Mouse (Mus musculus): ENCODE results near the gene B4galt2. TPM values are rescaled to one million over a fixed set of nuclear protein-coding genes. Genes with fewer than 3 reads are reported as not detected.

Gene B4galt2
- total RNA-seq, 2 experiments from 2014 or later: 10.0 to 14.3 TPM

DNA sequence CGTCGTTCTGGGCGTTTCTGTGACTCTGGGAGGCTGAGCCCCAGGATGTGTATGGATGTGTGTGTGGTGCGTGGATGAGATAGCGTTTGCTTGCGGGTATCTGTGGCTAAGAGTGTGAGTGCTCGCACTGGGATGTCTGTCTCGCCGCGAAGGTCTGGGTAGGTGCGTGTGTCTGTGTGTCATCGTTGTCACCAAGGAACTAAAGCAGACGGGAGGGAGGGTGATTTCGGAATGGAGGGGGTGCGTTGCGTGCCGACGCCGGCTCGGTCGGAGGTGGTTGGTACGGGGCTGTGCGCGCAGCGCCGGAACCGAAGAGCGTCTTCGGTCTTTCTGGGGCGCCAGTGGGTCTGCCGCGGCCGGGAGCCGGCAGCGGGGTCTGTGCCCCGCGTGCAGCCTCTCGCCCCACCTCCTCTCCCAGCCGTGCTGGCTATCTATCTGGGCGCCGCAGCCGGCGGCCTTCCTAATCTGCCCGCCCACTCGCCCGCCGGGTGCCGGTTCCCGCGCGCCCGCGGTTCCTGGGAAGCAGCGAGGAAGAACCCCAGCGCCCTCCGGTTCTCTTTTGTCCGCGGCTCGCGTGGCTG lies 47.7 kb downstream of the B4galt2 start:
- DNase-seq: peak; percentile 66 to 72

DNA sequence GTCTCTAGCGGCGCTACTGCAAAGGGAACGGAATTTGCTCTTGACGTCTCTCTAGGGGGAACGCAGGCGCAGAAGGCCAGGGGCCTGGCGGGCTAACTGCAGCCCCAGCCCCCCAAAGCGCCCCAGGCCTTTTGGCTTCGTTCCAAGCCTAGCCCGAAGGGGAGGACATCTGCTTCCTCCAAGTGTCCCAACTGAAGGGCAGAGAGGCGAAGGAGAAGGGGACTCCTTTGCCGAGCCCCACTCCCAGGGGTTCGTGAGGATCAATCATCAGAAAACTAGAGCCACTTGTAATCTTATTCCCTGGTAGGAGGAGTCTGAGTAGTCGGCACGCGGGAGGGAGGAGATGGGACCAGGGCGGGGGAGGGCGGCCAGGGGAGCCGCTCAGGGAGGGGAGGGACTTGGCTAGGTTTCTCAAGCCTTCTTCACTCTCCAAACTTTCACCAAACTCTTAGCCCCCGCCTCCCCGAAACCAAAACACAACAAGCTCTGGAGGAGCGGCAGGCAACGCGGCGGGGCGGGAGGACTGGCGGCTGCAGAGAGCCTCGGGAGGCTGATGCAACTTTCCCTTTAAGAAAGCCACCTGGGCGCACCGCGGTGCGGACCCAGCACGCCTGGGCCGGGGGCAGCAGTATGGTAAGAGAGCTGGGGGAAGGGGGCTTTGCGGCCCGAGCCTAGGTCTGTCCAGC lies 48.3 kb downstream of the B4galt2 start:
- peak; percentile 82 to 89 for DNase-seq

DNA sequence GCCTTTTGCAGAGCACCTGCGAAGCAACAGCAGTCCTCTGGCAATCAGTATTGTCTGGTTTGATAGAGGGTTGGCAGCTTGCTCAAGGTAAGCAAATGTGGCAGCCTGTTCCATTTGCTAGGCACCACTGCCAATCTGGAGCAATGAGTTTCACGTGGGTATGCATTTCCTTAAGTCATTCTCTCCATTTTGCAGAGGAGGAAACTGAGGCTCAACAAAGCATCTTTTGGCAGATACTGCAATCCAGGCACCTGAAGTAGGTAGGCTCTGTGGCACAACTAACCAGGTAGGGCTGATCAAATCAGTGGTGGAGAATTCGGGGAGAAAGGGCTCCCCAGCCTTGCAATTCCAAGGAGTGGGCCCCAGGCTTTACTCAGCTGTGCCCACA lies 48.8 kb downstream of the B4galt2 start, which contains the start of gene Slc6a9:
TSS of gene Slc6a9 (plus strand) at position 50 of the 388 bp plus-strand sequence.
- no peak for DNase-seq

DNA sequence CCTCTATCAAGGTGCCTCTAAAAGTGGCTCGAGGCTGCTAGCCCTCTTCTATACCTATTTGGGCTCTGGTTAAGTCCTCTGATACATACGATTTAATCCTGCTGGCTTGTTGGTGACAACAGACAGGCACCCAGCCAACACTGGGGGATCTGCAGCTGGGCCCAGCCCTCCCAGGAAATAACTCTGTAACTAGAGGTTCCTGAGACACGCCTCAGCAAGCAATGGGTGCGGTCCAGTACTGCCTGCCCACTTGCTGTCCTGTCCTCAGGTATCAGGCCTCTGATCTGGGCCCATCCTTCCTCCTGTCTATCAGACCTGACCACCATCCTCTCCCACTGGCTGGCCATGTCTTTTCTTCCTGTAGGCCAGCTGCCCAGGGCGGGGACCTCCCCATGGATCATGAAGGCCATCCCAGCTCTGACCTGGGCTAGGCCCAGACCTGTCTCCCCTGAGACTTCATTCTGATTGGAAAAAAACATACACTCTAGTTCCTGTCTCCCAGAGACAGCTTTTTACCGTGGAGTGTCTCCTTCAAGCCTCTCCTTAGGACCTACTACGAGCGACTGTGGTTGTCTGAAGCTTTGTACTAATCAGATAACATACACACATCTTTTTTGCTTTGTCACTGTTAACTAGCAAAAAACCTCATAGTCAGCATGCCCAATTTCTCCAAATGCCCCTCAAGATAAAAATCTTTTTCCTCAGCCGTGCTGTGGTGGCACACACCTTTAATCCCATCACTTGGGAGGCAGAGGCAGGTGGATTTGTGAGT lies 51.2 kb downstream of the B4galt2 start:
- no peak for DNase-seq

DNA sequence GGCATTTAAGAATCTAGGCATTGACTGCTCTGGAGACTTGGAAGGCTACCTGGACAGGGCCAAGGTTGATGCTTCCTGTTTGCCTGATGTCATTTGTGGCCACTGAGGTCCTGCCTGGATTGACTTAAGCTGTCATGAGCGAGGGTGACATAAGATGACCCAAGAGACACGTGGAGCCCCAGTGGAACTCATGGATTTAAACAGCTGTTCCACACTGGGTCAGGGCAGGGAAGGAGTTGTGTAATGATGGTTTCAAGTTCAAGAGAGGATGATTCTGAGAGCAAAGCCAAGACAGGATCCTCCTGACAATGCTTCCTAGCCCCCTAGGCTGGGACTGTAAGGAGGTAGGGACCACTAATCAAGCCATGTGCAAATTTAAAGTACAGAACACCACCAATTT lies 51.8 kb downstream of the B4galt2 start:
- no peak for DNase-seq

DNA sequence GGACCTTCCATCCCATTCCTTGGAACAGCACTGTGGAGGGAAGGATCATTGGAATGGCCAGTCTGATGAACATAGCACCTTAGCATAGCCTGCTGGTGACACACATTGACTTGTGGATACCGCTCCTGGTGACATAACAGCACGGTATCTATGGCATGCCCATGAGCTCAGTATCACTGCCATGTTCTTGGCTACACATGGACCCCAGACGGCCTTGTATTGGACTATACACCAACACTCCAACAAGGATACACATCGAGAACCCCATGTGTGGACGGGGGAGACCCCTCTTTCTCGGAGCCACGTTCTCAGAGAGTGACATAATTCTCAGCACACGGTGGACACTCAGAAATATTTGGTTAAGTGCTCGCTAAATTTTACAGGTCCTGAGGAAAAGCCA lies 52.5 kb downstream of the B4galt2 start:
- no peak for DNase-seq

DNA sequence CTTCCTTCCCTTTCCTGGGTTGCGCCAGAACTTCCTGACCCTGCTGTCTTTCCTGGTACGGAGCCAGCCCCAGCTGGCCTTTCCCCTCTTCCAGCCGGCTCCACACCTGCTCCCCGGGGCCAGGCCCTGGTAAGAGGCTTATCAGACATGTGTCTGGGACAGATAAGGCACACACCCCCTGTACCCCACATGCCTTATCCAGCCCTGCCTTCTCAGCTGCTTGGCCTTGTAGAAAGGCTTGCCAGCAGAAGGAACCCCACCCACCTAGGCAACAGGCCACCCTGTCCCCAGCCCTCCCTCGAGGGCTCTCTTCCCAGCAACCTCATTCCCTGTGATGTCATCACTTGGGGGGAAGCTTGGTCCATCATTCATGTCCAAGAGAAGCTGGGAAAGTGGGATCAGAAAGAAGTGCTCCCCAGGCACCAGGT lies 53.1 kb downstream of the B4galt2 start:
- DNase-seq: peak; percentile 23 to 64

DNA sequence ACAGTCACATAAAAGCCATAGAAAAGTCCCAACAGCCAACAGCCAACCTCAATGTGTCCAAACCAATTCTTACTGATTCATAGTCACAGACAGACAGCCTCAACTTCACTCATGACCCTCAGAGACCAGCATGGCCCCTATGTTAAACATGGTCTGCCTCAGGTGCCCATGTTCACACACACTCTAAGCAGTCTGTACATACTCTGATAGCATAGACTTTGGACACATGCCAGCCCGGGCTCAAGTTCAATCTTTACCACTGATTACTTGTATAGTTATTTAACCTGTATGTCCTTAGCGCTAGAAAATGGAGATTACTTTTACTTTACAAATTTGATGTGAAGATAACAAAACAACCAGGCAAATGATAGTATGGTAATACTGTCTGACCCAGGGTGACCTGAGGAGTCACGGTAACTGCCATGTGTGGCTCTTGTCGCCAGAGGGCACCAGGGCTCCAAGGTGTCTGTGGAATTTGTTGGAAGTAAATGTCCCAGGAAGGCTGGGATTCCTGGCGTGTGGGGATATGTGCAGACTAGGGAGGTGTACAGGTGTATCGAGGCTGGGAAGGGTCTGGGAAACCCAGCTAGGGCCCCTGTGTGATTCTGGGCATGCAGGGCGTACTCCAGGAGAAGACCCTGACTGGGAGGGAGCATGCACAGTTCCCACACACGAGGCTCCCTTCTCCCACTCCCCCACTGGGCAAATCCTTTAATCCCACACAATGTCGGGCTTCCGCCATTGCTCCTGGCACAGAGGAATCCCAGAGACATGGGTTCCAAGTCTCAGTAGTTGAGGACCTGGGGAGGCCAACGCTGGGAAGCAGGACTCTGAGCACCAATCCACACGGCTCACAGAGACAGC lies 53.8 kb downstream of the B4galt2 start:
- DNase-seq: peak; percentile 72 to 83

DNA sequence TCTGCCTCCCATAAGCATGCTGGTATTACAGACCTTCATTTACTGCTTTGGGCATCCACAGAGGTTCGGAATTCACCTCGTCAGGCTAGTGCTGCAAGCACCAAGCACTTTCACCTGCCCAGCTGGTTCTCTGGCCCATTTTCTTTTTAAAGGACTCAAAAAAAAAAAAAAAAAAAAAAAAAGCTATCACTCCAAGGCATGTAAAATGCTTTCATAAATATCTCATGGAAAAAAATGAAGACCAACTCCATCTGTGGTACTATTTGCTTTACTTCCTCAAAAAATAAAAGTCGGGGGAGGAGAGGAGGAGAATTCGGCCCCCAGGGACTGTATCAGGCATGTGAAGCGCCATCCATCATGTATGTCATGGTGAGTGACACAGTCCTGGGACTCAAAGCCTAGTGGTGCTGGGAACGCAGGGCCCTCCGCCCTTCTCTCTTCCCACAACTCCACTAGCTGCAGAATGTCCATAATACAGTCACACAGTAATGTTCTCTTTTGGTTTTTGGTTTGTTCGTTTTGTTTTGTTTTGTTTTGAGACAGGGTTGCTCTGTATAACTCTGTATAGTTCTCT lies 54.6 kb downstream of the B4galt2 start:
- DNase-seq: no peak

Other genes with a start within 250 kb of the B4galt2 start
- 10 to 100 TPM; 25.2 to 27.3 TPM for gene Dmap1, start 201.2 kb downstream of the B4galt2 start, total RNA-seq (2021)
- not detected for gene Gm12845, start 159.1 kb downstream of the B4galt2 start, total RNA-seq (2021)
- gene Klf17, start 117.8 kb downstream of the B4galt2 start, total RNA-seq (2021): not detected
- gene Slc6a9, start 49.0 kb downstream of the B4galt2 start, total RNA-seq (2021): 10 to 100 TPM in 1 of 2 experiments, 1 to 10 TPM in 1; 6.5 to 16.9 TPM
- gene Ccdc24, start 10.9 kb downstream of the B4galt2 start, total RNA-seq (2021): under 1 TPM; 0.49 to 0.76 TPM
- gene Atp6v0b, start 3.8 kb upstream of the B4galt2 start, total RNA-seq (2021): 100 to 1,000 TPM; 215 to 216 TPM
- 1 to 10 TPM; 9.2 to 9.4 TPM for gene Dph2, start 8.5 kb upstream of the B4galt2 start, total RNA-seq (2021)
- gene Ipo13, start 31.5 kb upstream of the B4galt2 start, total RNA-seq (2021): 10 to 100 TPM; 41.1 to 45.9 TPM
- under 1 TPM in 1 of 2 experiments, not detected in 1; 0.72 TPM for gene Artn, start 46.3 kb upstream of the B4galt2 start, total RNA-seq (2021)